Mouse (Mus musculus) megakaryocyte, embryonic 14.5 days (primary cell): Measurements from ENCODE around the gene Gm2a. TPM values are rescaled to one million over a fixed set of nuclear protein-coding genes. Genes with fewer than 3 reads are reported as not detected.
A peak's percentile ranks its signal among the peaks of the same experiment; 100 is the strongest.

Source experiments
- H3K27me3 ChIP-seq: replicated peaks from 2 replicates; pipeline ENCODE3; 2012; ENCODE audit warnings: inconsistent platforms
- H3K36me3 ChIP-seq: replicated peaks from 2 replicates; pipeline ENCODE3; 2012; ENCODE audit warnings: low read length, inconsistent platforms, mixed read lengths
- H3K4me1 ChIP-seq: 2 replicates; pipeline ENCODE4 v1.6.1; 2012; ENCODE audit warnings: inconsistent platforms
- H3K4me3 ChIP-seq: replicated peaks from 2 replicates; pipeline ENCODE3; 2012; ENCODE audit warnings: moderate library complexity, mild to moderate bottlenecking, inconsistent platforms
- H3K9me3 ChIP-seq: 2 replicates; pipeline ENCODE4 v1.6.1; 2012; ENCODE audit warnings: inconsistent platforms
- FLI1 ChIP-seq: IDR thresholded peaks from 2 replicates; pipeline ENCODE4 v1.6.1; 2012; ENCODE audit warnings: low read length, inconsistent platforms, mixed read lengths
- GATA1 ChIP-seq: IDR thresholded peaks from 3 replicates; pipeline ENCODE4 v1.6.1; 2012; ENCODE audit warnings: mixed read lengths, low read length, inconsistent platforms, borderline replicate concordance
- polyA plus RNA-seq: library from polyadenylated mRNA; stranded (reverse); fragments of >175 nt; gene quantifications from 2 replicates; pipeline ENCODE4 v1.2.3, GENCODE M21; 2012; ENCODE audit warnings: low replicate concordance; ENCODE audit not compliant: insufficient read depth

Gene Gm2a
- polyA plus RNA-seq, 1 experiment, result 7.5 TPM

DNA sequence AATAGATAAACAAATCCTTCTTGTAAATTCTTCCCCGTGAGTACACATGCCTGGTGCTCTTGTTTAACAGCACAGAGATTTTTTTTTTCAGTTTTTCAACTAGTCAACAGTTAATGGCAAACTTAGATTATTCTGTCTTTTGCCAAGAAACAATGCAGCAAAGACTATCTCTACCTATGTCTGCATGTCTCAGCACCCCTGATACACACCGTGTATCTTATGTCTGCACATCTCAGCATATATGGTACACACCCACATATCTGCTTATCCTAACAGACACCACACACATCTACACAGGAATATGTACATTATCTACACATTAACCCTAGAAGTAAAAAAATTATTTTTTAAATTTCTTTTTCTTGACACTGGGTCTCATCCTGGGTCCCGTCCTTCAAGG, 28.7 kb downstream of the Gm2a start:
- Histone ChIP-seq H3K4me3 (no peak overlapping the region), H3K9me3 (no peaks in the 10 kb centered on the region), H3K4me1 (peaks cover 8% of the 10 kb centered on the region), H3K27me3 (peaks cover 3% of the 10 kb centered on the region), H3K36me3 (no peaks in the 10 kb centered on the region)
- TF ChIP-seq GATA1 (no peak), FLI1 (no peak)

DNA sequence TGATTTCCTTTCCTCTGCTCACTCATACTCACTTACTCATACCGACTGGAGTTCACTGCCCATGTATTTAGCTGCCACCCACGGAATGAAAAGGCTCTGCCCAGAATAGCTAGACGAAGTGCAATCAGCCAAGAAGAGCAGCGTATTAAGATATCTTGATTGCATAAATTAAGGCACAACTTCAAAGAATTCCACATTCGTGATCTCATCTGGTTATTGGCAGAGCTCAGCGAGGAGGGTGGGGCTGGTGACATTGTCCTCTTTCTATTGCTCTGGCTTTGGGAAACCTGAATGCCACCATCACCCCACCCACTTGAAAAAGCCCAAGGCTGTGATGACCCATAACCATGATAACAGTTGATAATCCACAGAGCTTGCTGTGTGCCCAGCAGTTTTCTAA, 30.0 kb downstream of the Gm2a start:
- H3K9me3 ChIP-seq, result no peaks in the 10 kb centered on the region
- no peaks in the 10 kb centered on the region for H3K36me3 ChIP-seq
- H3K4me1 ChIP-seq, result peaks cover 8% of the 10 kb centered on the region
- H3K27me3 ChIP-seq, result peaks cover 3% of the 10 kb centered on the region
- TF ChIP-seq FLI1, result no peak
- TF ChIP-seq GATA1, result no peak
- no peak overlapping the region for H3K4me3 ChIP-seq

DNA sequence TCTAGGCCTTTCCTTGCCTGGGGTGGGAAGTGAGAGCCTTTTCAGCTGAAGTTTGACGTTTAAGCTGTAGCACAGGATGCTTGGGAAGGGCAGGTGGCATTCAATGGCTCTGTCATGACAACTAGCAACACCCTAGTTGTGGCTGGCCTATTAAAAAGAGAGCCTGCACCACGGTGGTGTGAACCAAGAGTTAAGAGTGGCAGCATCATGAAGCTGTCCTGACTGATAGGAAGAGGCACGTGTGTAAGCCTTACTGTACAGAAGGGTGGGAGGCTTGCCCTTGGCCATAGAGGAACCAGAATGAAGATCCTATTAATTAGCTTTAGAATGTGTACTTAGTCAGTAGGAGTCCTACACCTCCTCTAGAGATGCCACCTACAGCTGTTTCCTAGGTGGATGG, 30.5 kb downstream of the Gm2a start:
- no peaks in the 10 kb centered on the region for H3K9me3 ChIP-seq
- TF ChIP-seq GATA1 (no peak), FLI1 (no peak)
- H3K4me1 ChIP-seq, result peaks cover 8% of the 10 kb centered on the region
- no peaks in the 10 kb centered on the region for H3K36me3 ChIP-seq
- peaks cover 3% of the 10 kb centered on the region for H3K27me3 ChIP-seq
- no peak overlapping the region for H3K4me3 ChIP-seq

DNA sequence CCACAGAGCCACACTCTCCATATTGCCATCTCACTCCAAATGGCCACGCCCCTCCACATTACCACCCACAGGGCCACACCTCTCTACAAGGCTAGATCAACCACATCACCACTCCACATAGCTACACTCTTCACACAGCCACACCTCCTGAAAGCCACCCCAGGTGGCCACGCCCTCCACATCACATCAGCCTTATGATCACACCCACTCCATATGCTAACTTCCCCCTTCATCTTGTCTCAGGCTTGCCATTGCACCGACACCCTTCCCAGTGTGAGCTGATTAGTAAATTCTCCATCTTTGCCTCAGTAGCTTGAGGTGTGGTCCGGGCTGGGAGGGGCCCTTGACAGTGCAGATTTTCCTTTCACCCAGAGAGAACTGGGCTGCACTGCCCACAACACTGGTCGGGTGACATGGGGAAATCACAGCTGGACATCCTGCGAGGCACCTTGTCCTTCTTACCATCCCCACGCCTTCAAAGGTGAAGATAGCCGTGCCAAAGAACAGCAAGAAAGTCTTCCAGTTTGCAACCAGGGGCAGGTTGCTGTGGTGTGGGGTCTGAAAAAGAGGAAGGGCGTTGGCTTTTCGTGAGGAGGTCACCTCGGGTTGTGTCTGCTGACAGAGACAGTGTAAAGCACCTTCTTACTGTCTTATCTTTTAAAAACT, 33.3 kb downstream of the Gm2a start:
- Histone ChIP-seq H3K4me3 (peak overlapping the region; percentile 28), H3K4me1 (peaks cover 12% of the 10 kb centered on the region), H3K36me3 (no peaks in the 10 kb centered on the region), H3K9me3 (no peaks in the 10 kb centered on the region), H3K27me3 (peaks cover 4% of the 10 kb centered on the region)
- no peak for TF ChIP-seq GATA1
- TF ChIP-seq FLI1, result no peak

DNA sequence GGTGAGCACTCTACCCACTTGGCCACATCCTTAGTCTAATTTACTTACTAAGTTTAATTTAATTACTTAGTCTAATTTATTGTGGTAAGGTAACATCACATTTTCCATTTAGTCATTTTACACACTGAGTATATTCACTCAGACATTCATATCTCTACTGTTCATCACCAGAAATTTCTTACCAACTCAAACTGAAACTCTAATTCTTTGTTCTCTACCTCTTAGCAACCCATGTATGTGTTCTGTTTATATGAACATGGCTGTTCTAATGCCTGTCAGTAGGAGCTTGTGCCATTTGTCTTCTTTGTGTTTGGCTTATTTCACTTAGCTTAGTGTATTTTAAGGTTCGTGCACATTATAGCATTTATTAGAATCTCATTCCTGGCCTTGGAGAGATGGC, 34.0 kb downstream of the Gm2a start:
- H3K27me3 ChIP-seq, result peaks cover 8% of the 10 kb centered on the region
- H3K4me1 ChIP-seq, result peaks cover 15% of the 10 kb centered on the region
- no peak overlapping the region for H3K4me3 ChIP-seq

DNA sequence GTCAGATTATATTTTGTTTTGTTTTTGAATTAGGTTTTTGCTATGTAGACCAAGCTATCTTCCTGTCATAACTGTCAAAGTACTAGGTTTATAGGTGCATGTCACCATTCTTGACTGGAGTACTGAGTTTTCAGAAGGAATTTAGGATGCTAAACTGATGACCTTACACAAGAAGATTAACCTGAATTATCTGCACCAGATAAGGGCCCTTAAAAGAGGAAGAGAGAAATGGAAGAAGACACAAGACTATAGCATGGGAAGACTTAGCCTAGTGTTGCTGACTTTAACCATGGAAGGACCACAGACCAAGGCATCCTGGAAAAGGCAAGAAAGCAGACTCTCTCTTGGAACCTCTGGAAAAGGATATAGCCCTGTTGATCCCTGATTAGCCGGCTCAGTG, 35.3 kb downstream of the Gm2a start:
- Histone ChIP-seq H3K4me3 (no peak overlapping the region), H3K4me1 (peaks cover 16% of the 10 kb centered on the region), H3K27me3 (peaks cover 9% of the 10 kb centered on the region), H3K9me3 (no peaks in the 10 kb centered on the region), H3K36me3 (no peaks in the 10 kb centered on the region)
- TF ChIP-seq GATA1, result no peak
- no peak for TF ChIP-seq FLI1

More for the DNA sequence above, 34.0 kb downstream of the Gm2a start:
- no peaks in the 10 kb centered on the region for H3K9me3 ChIP-seq
- TF ChIP-seq FLI1 (no peak), GATA1 (no peak)
- H3K36me3 ChIP-seq, result no peaks in the 10 kb centered on the region

DNA sequence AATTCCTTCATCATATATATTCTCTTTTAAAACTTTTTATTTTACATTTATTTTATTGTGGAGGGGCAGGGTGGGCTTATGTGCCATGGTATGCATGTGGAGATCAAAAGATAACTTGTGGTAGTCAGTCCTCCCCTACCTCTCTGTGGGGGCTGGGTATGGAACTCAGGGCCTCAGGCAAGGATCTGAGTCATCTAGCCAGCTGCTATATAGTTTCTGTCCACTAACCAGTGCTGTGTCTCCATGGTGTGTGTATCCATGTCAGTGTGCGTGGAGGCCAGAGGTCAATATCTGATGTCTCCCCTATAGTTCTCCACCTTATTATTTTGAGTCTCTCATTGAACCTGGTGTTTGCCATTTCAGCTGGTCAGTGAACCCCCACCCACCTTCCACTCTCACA, 36.5 kb downstream of the Gm2a start:
- TF ChIP-seq GATA1, result no peak
- no peak for TF ChIP-seq FLI1
- no peaks in the 10 kb centered on the region for H3K9me3 ChIP-seq
- no peak overlapping the region for H3K4me3 ChIP-seq
- peaks cover 9% of the 10 kb centered on the region for H3K27me3 ChIP-seq
- no peaks in the 10 kb centered on the region for H3K36me3 ChIP-seq
- peaks cover 16% of the 10 kb centered on the region for H3K4me1 ChIP-seq

DNA sequence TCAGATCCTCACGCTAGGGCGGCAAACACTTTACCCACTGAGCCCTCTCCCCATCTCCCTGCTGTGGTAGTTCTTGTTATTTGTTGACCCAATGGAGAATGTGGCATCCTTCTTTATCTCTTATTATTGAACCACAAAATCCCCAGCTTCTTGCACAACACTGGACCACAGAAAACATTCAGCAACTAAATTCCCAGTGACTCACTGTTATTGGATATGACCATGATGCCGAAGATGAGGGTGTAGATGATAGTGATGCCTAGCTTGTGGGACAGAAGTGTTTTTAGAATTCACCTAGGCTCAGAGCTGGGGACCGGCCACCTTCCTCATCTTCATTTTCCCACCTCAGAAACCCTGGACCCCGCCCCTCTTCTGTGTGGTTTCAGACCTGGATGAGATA, 37.0 kb downstream of the Gm2a start:
- H3K9me3 ChIP-seq, result no peaks in the 10 kb centered on the region
- no peaks in the 10 kb centered on the region for H3K36me3 ChIP-seq
- H3K4me1 ChIP-seq, result peaks cover 16% of the 10 kb centered on the region
- peaks cover 12% of the 10 kb centered on the region for H3K27me3 ChIP-seq
- TF ChIP-seq GATA1, result no peak
- TF ChIP-seq FLI1, result no peak
- no peak overlapping the region for H3K4me3 ChIP-seq

DNA sequence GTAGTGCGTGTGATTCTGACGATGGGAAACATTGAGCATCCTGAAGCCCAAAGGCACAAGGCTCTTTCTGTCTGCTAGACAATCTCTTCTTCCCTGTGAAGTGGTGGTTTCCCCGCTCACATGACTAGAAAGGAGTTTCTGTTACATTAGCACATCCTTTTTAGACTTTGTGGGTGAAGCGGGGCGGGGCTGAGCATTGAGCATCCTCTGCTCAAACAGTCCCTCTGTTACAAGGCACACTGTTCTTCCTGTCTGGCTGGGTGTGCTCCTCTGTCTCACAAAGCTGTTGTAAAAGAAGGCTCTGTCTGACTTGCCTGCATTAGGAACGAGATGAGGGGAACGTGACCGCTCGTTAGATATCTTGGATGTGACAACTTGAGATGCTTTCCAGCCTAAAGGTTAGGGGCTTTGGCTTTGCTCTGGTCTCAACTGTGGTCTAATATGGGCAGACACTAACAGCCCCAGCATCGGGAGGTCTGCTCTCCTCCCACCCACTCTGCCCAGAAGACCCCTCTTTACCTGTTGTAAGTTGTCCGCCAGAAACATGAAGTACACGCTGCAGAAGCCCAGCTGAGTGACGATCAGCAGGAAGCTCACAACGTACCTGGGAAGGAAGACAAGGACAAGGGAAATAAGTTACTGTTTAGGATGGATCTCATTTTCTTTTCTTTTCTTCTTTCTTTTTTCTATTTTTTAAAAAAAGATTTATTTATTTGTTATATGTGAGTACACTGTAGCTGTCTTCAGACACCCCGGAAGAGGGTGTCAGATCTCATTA, 39.0 kb downstream of the Gm2a start:
- no peaks in the 10 kb centered on the region for H3K36me3 ChIP-seq
- TF ChIP-seq GATA1 (no peak), FLI1 (no peak)
- H3K27me3 ChIP-seq, result peaks cover 13% of the 10 kb centered on the region
- peaks cover 9% of the 10 kb centered on the region for H3K4me1 ChIP-seq
- H3K9me3 ChIP-seq, result no peaks in the 10 kb centered on the region
- no peak overlapping the region for H3K4me3 ChIP-seq

DNA sequence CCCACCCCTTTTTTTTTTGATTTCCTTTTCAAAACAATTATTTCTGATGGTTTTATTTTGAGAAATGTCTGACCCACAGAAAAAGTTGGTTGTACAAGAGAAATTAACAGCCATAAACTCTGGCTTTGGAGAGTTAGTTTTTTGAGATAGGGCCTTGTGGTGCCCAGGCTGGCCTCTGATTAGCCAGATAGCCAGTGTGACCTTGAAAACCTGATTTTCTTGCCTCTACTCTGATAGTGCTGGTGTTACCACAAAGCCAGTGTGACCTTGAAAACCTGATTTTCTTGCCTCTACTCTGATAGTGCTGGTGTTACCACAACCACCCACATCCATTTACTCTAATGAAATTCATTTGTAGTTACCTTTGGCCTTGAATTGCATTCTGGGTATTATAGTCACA, 39.7 kb downstream of the Gm2a start:
- no peaks in the 10 kb centered on the region for H3K9me3 ChIP-seq
- peaks cover 13% of the 10 kb centered on the region for H3K27me3 ChIP-seq
- H3K36me3 ChIP-seq, result no peaks in the 10 kb centered on the region
- TF ChIP-seq GATA1 (no peak), FLI1 (no peak)
- peaks cover 9% of the 10 kb centered on the region for H3K4me1 ChIP-seq
- H3K4me3 ChIP-seq, result no peak overlapping the region
